Mouse (Mus musculus) limb, embryonic 11.5 days (tissue): ENCODE results near the gene Tet2. TPM values are rescaled to one million over a fixed set of nuclear protein-coding genes. Genes with fewer than 3 reads are reported as not detected.
"Not testable (repeated sequence)": the region's sequence is repeated elsewhere in the genome, so short reads cannot be mapped to it uniquely, and the experiment has no call there.

Source experiments
- ATAC-seq: fragments of 200-750 bp; cut with Nextera tagmentation; 2 replicates; pipeline ENCODE4 v1.8.0; 2017; ENCODE audit warnings: low read depth; ENCODE audit not compliant: insufficient number of reproducible peaks, low FRiP score, low TSS enrichment
- DNase-seq: peaks from one replicate; pipeline ENCODE4 v3.0.0-alpha.2; 2015; ENCODE audit warnings: low spot score
- H3K27ac ChIP-seq: fragments of 300-500 bp; sonication (generic); replicated peaks from 2 replicates; pipeline ENCODE4 v1.5.1; 2014; ENCODE audit warnings: low read depth, mild to moderate bottlenecking, low read length
- H3K27me3 ChIP-seq: fragments of 300-500 bp; sonication (generic); 2 replicates; pipeline ENCODE4 v1.6.1; 2014; ENCODE audit warnings: mild to moderate bottlenecking, low read length, mixed read lengths; ENCODE audit not compliant: control insufficient read depth, insufficient read depth
- H3K36me3 ChIP-seq: fragments of 300-500 bp; sonication (generic); 2 replicates; pipeline ENCODE4 v1.6.1; 2014; ENCODE audit warnings: mild to moderate bottlenecking, low read length, moderate library complexity, mixed read lengths; ENCODE audit not compliant: control insufficient read depth, insufficient read depth
- H3K4me1 ChIP-seq: fragments of 300-500 bp; sonication (generic); 2 replicates; pipeline ENCODE4 v1.6.1; 2014; ENCODE audit warnings: low read length, mixed read lengths; ENCODE audit not compliant: control insufficient read depth, insufficient read depth
- H3K4me2 ChIP-seq: fragments of 300-500 bp; sonication (generic); 2 replicates; pipeline ENCODE4 v1.6.1; 2014; ENCODE audit warnings: low read depth, mild to moderate bottlenecking, moderate library complexity; ENCODE audit not compliant: severe bottlenecking
- H3K4me3 ChIP-seq: fragments of 300-500 bp; sonication (generic); 2 replicates; pipeline ENCODE4 v1.5.1; 2014; ENCODE audit warnings: low read depth, low read length
- H3K9ac ChIP-seq: fragments of 300-500 bp; sonication (generic); 2 replicates; pipeline ENCODE4 v1.6.1; 2014; ENCODE audit warnings: mild to moderate bottlenecking, low read length
- H3K9me3 ChIP-seq: fragments of 300-500 bp; sonication (generic); 2 replicates; pipeline ENCODE4 v1.6.1; 2016; ENCODE audit warnings: low read length; ENCODE audit not compliant: control insufficient read depth
- whole genome bisulfite sequencing: fragments of 180-500 bp; shearing (Covaris S2); extraction: QIAGEN DNeasy Blood & Tissue Kit; methylation state at CpG from one replicate; pipeline ENCODE4 v1.1.7; 2014; 5-methylcytosine and 5-hydroxymethylcytosine counted together
- polyA plus RNA-seq: library from polyadenylated mRNA; unstranded; fragments of >200 nt; fragmentation: Nextera tagmentation; extraction: Ambion mirVana; gene quantifications from 2 replicates; pipeline ENCODE4 v1.2.1, GENCODE M21; 2014

Gene Tet2
- polyA plus RNA-seq, 1 experiment from 2014 or later: 12.7 TPM

GRCm38 (mm10) chr3:133544131-133544550 is 798 bp downstream of the Tet2 start:
- peak overlapping the region; percentile 78 for H3K4me3 ChIP-seq
- peak overlapping the region; percentile 82 for H3K4me2 ChIP-seq
- 0% methylated on average over 45 of the region's 52 CpGs for WGBS
- no peaks in the 10 kb centered on the region for H3K27me3 ChIP-seq
- no peaks in the 10 kb centered on the region for H3K9me3 ChIP-seq
- 0 out of 2 replicates have a peak, but pooled peaks cover 2% of the 10 kb centered on the region for H3K4me1 ChIP-seq
- peak overlapping the region; percentile 75 for H3K9ac ChIP-seq
- ATAC-seq: peak; percentile 93
- DNase-seq: peak; percentile 86
- H3K27ac ChIP-seq: peak overlapping the region; percentile 72
- H3K36me3 ChIP-seq: no peaks in the 10 kb centered on the region

GRCm38 (mm10) chr3:133543101-133544020 is 1.6 kb downstream of the Tet2 start:
- peak overlapping the region; percentile 78 for H3K4me3 ChIP-seq
- 0 out of 2 replicates have a peak, but pooled peaks have one; percentile 6 for ATAC-seq
- H3K9me3 ChIP-seq: no peaks in the 10 kb centered on the region
- peak; percentile 79 for DNase-seq
- under 1% methylated on average over 21 of the region's 21 CpGs for WGBS
- 0 out of 2 replicates have a peak, but pooled peaks cover 2% of the 10 kb centered on the region for H3K4me1 ChIP-seq
- peak overlapping the region; percentile 75 for H3K9ac ChIP-seq
- peak overlapping the region; percentile 68 for H3K27ac ChIP-seq
- H3K36me3 ChIP-seq: peaks cover 2% of the 10 kb centered on the region; the same call in 1 of the 2 replicates
- H3K27me3 ChIP-seq: no peaks in the 10 kb centered on the region
- peak overlapping the region; percentile 82 for H3K4me2 ChIP-seq

- peaks cover 2% of the 10 kb centered on the region; the same call in 1 of the 2 replicates for H3K36me3 ChIP-seq
- no peak overlapping the region for H3K4me3 ChIP-seq
- H3K27me3 ChIP-seq: no peaks in the 10 kb centered on the region
- H3K4me2 ChIP-seq: no peak overlapping the region
- no peak overlapping the region for H3K9ac ChIP-seq
- DNase-seq (no peak), ATAC-seq (no peak)
- 0 out of 2 replicates have a peak, but pooled peaks cover 2% of the 10 kb centered on the region for H3K4me1 ChIP-seq
- no peak overlapping the region for H3K27ac ChIP-seq
- no peaks in the 10 kb centered on the region for H3K9me3 ChIP-seq
These were observed 2.9 kb downstream of the Tet2 start for GRCm38 (mm10) chr3:133542084-133542483.

GRCm38 (mm10) chr3:133541000-133541399 is 3.9 kb downstream of the Tet2 start:
- H3K9ac ChIP-seq: no peak overlapping the region
- no peak overlapping the region for H3K4me2 ChIP-seq
- no peaks in the 10 kb centered on the region for H3K27me3 ChIP-seq
- no peak overlapping the region for H3K4me3 ChIP-seq
- H3K9me3 ChIP-seq: no peaks in the 10 kb centered on the region
- peaks cover 2% of the 10 kb centered on the region; the same call in 1 of the 2 replicates for H3K36me3 ChIP-seq
- no peak for ATAC-seq
- H3K27ac ChIP-seq: no peak overlapping the region
- no peak for DNase-seq
- H3K4me1 ChIP-seq: 0 out of 2 replicates have a peak, but pooled peaks cover 2% of the 10 kb centered on the region

- Histone ChIP-seq H3K4me3 (no peak overlapping the region), H3K9ac (no peak overlapping the region), H3K27ac (no peak overlapping the region), H3K4me1 (0 out of 2 replicates have a peak, but pooled peaks cover 2% of the 10 kb centered on the region), H3K36me3 (peaks cover 2% of the 10 kb centered on the region; the same call in 1 of the 2 replicates), H3K9me3 (no peaks in the 10 kb centered on the region), H3K27me3 (no peaks in the 10 kb centered on the region), H3K4me2 (no peak overlapping the region)
- ATAC-seq: no peak
- no peak for DNase-seq
- 74% methylated on average over 4 of the region's 4 CpGs for WGBS
These were observed 4.9 kb downstream of the Tet2 start for GRCm38 (mm10) chr3:133539991-133540390.

- DNase-seq, H3K4me1 ChIP-seq, ATAC-seq, H3K9ac ChIP-seq, H3K4me3 ChIP-seq, H3K27ac ChIP-seq, H3K27me3 ChIP-seq, H3K36me3 ChIP-seq, H3K9me3 ChIP-seq, H3K4me2 ChIP-seq: not testable (repeated sequence)
- WGBS: 98% methylated on average over 2 of the region's 4 CpGs
These were observed 6.4 kb downstream of the Tet2 start for GRCm38 (mm10) chr3:133538499-133538898.

- no peaks in the 10 kb centered on the region for H3K27me3 ChIP-seq
- no peaks in the 10 kb centered on the region for H3K4me1 ChIP-seq
- DNase-seq (no peak), ATAC-seq (no peak)
- no peak overlapping the region for H3K9ac ChIP-seq
- no peak overlapping the region for H3K4me3 ChIP-seq
- 81% methylated on average over 6 of the region's 6 CpGs for WGBS
- no peak overlapping the region for H3K4me2 ChIP-seq
- no peaks in the 10 kb centered on the region for H3K9me3 ChIP-seq
- H3K36me3 ChIP-seq: peaks cover 2% of the 10 kb centered on the region; the same call in 1 of the 2 replicates
- no peak overlapping the region for H3K27ac ChIP-seq
These were observed 9.3 kb downstream of the Tet2 start for GRCm38 (mm10) chr3:133535644-133536043.

- H3K27me3 ChIP-seq: no peaks in the 10 kb centered on the region
- H3K36me3 ChIP-seq: peaks cover 2% of the 10 kb centered on the region; the same call in 1 of the 2 replicates
- 16% methylated on average over 6 of the region's 6 CpGs for WGBS
- no peaks in the 10 kb centered on the region for H3K4me1 ChIP-seq
- no peak overlapping the region for H3K4me2 ChIP-seq
- ATAC-seq (no peak), DNase-seq (no peak)
- H3K9ac ChIP-seq: no peak overlapping the region
- no peaks in the 10 kb centered on the region for H3K9me3 ChIP-seq
- H3K27ac ChIP-seq: no peak overlapping the region
- no peak overlapping the region for H3K4me3 ChIP-seq
These were observed 10.9 kb downstream of the Tet2 start for GRCm38 (mm10) chr3:133534066-133534465.
